Mouse (Mus musculus) left cerebral cortex, postnatal 10 days (tissue): ENCODE measurements at regions not wholly inside any gene's neighbourhood (a gene's known extent, or its start where the extent isn't known, plus 50 kb on each side); places are given as distances from the start of the nearest gene placed in this dataset.

Experiments used
- DNase-seq, 2 experiments: peaks; one replicate each; pipeline ENCODE4 v3.0.0; 2021 to 2022; ENCODE audit warnings: low spot score in 2 of 2, mixed read lengths in 1 of 2; ENCODE audit errors: extremely low spot score in 1 of 2
- intact Hi-C: fragments of 180-260 bp; cut with DNase I; formaldehyde crosslinking; loops from one replicate; pipeline ENCODE4 v1.15.1; 2025

GRCm38 (mm10) chr4:140330138-140330537, 83.6 kb upstream of the Igsf21 start:
- peak in 1 of 2 experiments; percentile 15 for DNase-seq
- intact Hi-C loops = no loop called here

DNA sequence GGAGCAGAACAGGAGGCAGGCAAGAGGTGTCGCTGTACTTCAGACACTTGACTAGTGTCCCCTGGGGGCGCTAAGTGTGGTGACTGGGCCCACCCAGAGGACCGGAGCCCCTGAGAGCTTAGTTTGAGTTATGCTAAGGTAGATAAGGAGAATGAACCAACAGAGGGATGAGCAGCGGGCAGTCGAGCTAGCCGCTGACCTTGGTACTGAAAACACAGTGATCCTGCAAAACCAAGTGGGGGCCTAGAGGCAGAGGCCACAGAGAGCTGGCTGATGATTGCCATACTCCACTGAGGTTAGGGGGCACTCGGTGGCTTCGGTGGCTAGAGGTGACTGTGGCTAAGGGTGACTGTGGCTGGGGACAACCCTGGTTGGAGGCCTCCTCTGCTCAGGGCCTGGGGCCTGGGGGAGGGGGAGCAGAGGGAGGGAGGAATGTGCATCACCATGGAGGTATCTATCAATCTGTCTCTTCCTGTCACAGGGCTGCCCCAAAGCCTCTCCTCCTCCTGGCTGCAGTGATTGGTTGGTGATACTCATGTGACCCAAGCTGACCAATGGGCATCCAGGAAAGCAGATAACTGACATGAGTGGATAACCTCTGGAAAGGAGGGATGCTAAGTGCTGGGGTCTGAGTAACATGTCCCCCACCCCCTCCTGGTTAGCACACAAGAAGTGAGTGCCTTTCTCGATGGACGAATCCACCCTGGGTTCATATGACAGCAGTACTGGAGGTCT, 80.3 kb upstream of the Igsf21 start:
- peak in 1 of 2 experiments; percentile 20 for DNase-seq
- intact Hi-C loops = no loop called here

- peak in 1 of 2 experiments; percentile 13 for DNase-seq
- intact Hi-C loops = no loop called here
Measured at GRCm38 (mm10) chr4:140325677-140326052, 79.1 kb upstream of the Igsf21 start.

- intact Hi-C loops = no loop called here
- peak in 1 of 2 experiments; percentile 14 for DNase-seq
Measured at GRCm38 (mm10) chr4:140324971-140325676, 78.5 kb upstream of the Igsf21 start.

- no peak for DNase-seq
- intact Hi-C loops = no loop called here
Measured at GRCm38 (mm10) chr4:140320120-140320921, 73.7 kb upstream of the Igsf21 start.

- intact Hi-C loops = no loop called here
- no peak for DNase-seq
Measured at GRCm38 (mm10) chr4:140312635-140313034, 66.1 kb upstream of the Igsf21 start.

DNA sequence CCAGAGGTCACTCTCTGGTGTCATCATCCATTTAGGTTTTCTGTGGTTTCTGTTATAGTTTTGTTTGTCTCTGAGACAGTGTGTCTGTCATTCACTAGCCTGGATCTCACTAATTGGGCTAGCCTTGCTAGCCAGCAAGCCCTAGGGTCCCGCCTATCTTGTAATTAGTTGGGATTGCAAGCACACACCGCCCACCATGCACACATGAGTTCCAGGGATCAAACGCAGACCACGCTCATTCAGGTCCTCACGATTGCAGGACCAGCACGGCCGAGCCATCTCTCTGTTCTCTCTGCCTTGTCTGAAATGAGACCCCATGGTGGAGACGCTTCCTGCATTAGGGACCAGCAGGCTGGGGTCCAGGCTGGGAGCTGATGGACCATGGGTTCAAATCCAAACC, 60.9 kb upstream of the Igsf21 start:
- DNase-seq = no peak
- intact Hi-C loops = no loop called here

GRCm38 (mm10) chr4:140304960-140305359, 58.4 kb upstream of the Igsf21 start:
- no peak for DNase-seq
- intact Hi-C loops = no loop called here

DNA sequence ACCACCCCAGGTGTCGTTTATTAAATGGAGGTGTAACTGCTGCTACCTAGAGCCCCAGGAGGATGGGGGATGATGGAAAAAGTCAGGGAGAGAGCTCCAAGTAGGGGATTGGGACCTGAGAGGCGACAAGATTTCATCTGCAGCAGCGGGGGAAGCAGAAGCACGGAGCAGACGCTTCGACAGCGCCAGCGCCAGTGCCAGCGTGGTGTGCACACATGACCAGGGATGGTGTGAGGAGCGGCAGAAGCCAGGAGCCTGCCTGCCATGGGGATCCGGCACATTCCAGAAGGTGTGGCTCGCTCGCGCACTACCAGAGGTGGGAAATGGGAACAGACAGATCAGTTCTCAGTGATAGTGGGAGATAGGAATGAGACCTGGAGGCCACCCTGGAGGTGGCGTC, 55.1 kb upstream of the Igsf21 start:
- peak in 1 of 2 experiments; percentile 64 for DNase-seq

DNA sequence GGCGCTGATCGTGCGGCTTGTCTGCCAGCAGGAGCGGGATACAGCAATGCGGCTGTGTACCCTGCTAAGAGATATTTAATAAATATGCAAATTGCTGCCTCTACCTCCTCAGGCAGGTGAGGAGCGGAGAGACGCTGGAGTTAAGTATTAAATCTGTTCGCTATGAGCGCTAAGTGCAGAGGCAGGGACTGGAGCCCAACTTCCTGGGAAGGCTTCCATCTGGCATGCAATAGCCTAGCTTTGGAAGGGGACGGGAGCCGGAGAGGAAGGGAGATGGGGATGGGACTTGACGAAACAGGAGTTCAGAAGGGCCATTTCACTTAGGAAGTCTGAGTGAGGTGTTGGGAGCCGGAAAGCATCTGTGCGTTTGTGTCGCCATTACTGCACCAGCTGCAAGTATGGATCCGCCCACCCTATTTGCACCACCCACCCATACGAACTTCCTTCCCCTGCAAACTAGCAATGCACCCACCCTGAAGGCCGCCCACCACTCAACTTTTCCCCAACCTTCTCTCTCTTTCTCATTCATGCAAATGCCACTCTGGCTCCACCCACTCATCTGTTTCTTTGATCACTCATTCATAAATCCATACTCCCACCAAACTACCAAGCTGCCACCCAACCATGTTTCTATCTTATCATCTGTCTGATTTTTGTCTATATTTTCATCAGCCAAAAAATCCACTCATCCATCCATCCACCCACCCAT, 51.5 kb upstream of the Igsf21 start:
- DNase-seq = peak in 1 of 2 experiments; percentile 47
- intact Hi-C loops = no loop called here

More for the DNA sequence above, 55.1 kb upstream of the Igsf21 start:
- intact Hi-C loops = no loop called here
